Mouse (Mus musculus): ENCODE measurements around the gene 2510009E07Rik. TPM values are rescaled to one million over a fixed set of nuclear protein-coding genes. Genes with fewer than 3 reads are reported as not detected.
A peak's percentile ranks its signal among the peaks of the same experiment; 100 is the strongest.

The 2510009E07Rik gene
- total and polyA plus RNA-seq, 2 experiments = 3.7 to 6.9 TPM

GRCm38 (mm10) chr16:21627248-21627647 is 67.2 kb downstream of the 2510009E07Rik start:
- Histone ChIP-seq H3K79me2 (ENCODE audit: control insufficient read depth, insufficient read depth, low read length) (no peaks in the 10 kb centered on the region), H3K27me3 (ENCODE audit: control insufficient read depth, insufficient read depth, low read length) (no peaks in the 10 kb centered on the region), H3K36me3 (ENCODE audit: control insufficient read depth, insufficient read depth, low read length) (no peaks in the 10 kb centered on the region), H3K4me3 (ENCODE audit: insufficient read depth, low read depth, low read length) (no peak overlapping the region), H3K9ac (ENCODE audit: low read depth, low read length) (no peak overlapping the region), H3K4me1 (ENCODE audit: control insufficient read depth, insufficient read depth, low read length) (no peaks in the 10 kb centered on the region), H3K27ac (replicated peaks; ENCODE audit: insufficient read depth, low read depth, low read length) (no peak overlapping the region)
- WGBS = 95% methylated on average over 6 of the region's 6 CpGs
- no peak for DNase-seq (ENCODE audit: extremely low read depth, low read depth, low spot score)
- TF ChIP-seq POLR2A (IDR thresholded peaks at IDR 0.05; ENCODE audit: extremely low read depth, insufficient read depth, low read length) = no peak
- no peak for TF ChIP-seq CTCF (IDR thresholded peaks at IDR 0.05; ENCODE audit: low read depth, low read length)

- H3K27me3 ChIP-seq (ENCODE audit: control insufficient read depth, insufficient read depth, low read length) = no peaks in the 10 kb centered on the region
- H3K4me1 ChIP-seq (ENCODE audit: control insufficient read depth, insufficient read depth, low read length) = no peaks in the 10 kb centered on the region
- no peak overlapping the region for H3K9ac ChIP-seq (ENCODE audit: low read depth, low read length)
- H3K79me2 ChIP-seq (ENCODE audit: control insufficient read depth, insufficient read depth, low read length) = no peaks in the 10 kb centered on the region
- H3K27ac ChIP-seq (replicated peaks; ENCODE audit: insufficient read depth, low read depth, low read length) = no peak overlapping the region
- H3K4me3 ChIP-seq (ENCODE audit: insufficient read depth, low read depth, low read length) = no peak overlapping the region
- 87% methylated on average over 6 of the region's 6 CpGs for WGBS
- H3K36me3 ChIP-seq (ENCODE audit: control insufficient read depth, insufficient read depth, low read length) = no peaks in the 10 kb centered on the region
- TF ChIP-seq CTCF (IDR thresholded peaks at IDR 0.05; ENCODE audit: low read depth, low read length) (no peak), POLR2A (IDR thresholded peaks at IDR 0.05; ENCODE audit: extremely low read depth, insufficient read depth, low read length) (no peak)
- DNase-seq (ENCODE audit: extremely low read depth, low read depth, low spot score) = no peak
These were observed 68.5 kb downstream of the 2510009E07Rik start for GRCm38 (mm10) chr16:21625784-21626634.

DNA sequence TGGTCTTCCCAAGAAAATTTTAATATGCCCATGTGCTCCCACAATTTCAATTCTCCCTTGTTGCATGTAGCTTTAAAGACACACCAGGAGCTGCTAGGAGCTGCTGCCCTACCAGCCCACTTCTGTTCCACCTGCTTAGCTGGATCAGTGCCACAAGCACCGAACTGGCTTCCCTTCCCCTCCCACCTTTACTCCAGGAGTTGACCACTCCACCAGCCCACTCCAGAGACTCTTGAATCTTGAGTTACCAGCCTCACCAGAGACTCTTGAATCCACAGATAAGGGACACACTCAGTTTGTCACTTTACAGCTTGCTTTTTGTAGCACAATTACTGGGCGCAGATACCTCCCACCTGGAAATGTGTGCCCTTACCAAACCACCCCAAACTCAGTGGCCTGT is 73.8 kb downstream of the 2510009E07Rik start:
- DNase-seq (ENCODE audit: extremely low read depth, low read depth, low spot score) = no peak
- no peaks in the 10 kb centered on the region for H3K27me3 ChIP-seq (ENCODE audit: control insufficient read depth, insufficient read depth, low read length)
- H3K79me2 ChIP-seq (ENCODE audit: control insufficient read depth, insufficient read depth, low read length) = no peaks in the 10 kb centered on the region
- H3K9ac ChIP-seq (ENCODE audit: low read depth, low read length) = no peak overlapping the region
- no peak overlapping the region for H3K4me3 ChIP-seq (ENCODE audit: insufficient read depth, low read depth, low read length)
- no peak for TF ChIP-seq CTCF (IDR thresholded peaks at IDR 0.05; ENCODE audit: low read depth, low read length)
- no peak for TF ChIP-seq POLR2A (IDR thresholded peaks at IDR 0.05; ENCODE audit: extremely low read depth, insufficient read depth, low read length)
- 93% methylated on average over 2 of the region's 2 CpGs for WGBS
- H3K4me1 ChIP-seq (ENCODE audit: control insufficient read depth, insufficient read depth, low read length) = peaks cover 2% of the 10 kb centered on the region; the same call in 1 of the 2 replicates
- no peak overlapping the region for H3K27ac ChIP-seq (replicated peaks; ENCODE audit: insufficient read depth, low read depth, low read length)
- no peaks in the 10 kb centered on the region for H3K36me3 ChIP-seq (ENCODE audit: control insufficient read depth, insufficient read depth, low read length)

GRCm38 (mm10) chr16:21615802-21616201 is 78.7 kb downstream of the 2510009E07Rik start:
- no peak for DNase-seq (ENCODE audit: extremely low read depth, low read depth, low spot score)
- Histone ChIP-seq H3K4me3 (ENCODE audit: insufficient read depth, low read depth, low read length) (no peak overlapping the region), H3K27ac (replicated peaks; ENCODE audit: insufficient read depth, low read depth, low read length) (no peak overlapping the region), H3K9ac (ENCODE audit: low read depth, low read length) (no peak overlapping the region), H3K36me3 (ENCODE audit: control insufficient read depth, insufficient read depth, low read length) (no peaks in the 10 kb centered on the region), H3K4me1 (ENCODE audit: control insufficient read depth, insufficient read depth, low read length) (peaks cover 2% of the 10 kb centered on the region; the same call in 1 of the 2 replicates), H3K27me3 (ENCODE audit: control insufficient read depth, insufficient read depth, low read length) (no peaks in the 10 kb centered on the region), H3K79me2 (ENCODE audit: control insufficient read depth, insufficient read depth, low read length) (no peaks in the 10 kb centered on the region)
- TF ChIP-seq POLR2A (IDR thresholded peaks at IDR 0.05; ENCODE audit: extremely low read depth, insufficient read depth, low read length) (no peak), CTCF (IDR thresholded peaks at IDR 0.05; ENCODE audit: low read depth, low read length) (peak; percentile 43)
- 67% methylated on average over 7 of the region's 7 CpGs for WGBS

- WGBS = 96% methylated on average over 4 of the region's 4 CpGs
- H3K27ac ChIP-seq (replicated peaks; ENCODE audit: insufficient read depth, low read depth, low read length) = no peak overlapping the region
- no peaks in the 10 kb centered on the region for H3K79me2 ChIP-seq (ENCODE audit: control insufficient read depth, insufficient read depth, low read length)
- DNase-seq (ENCODE audit: extremely low read depth, low read depth, low spot score) = no peak
- H3K36me3 ChIP-seq (ENCODE audit: control insufficient read depth, insufficient read depth, low read length) = no peaks in the 10 kb centered on the region
- no peaks in the 10 kb centered on the region for H3K4me1 ChIP-seq (ENCODE audit: control insufficient read depth, insufficient read depth, low read length)
- TF ChIP-seq CTCF (IDR thresholded peaks at IDR 0.05; ENCODE audit: low read depth, low read length) (no peak), POLR2A (IDR thresholded peaks at IDR 0.05; ENCODE audit: extremely low read depth, insufficient read depth, low read length) (no peak)
- H3K27me3 ChIP-seq (ENCODE audit: control insufficient read depth, insufficient read depth, low read length) = no peaks in the 10 kb centered on the region
- H3K4me3 ChIP-seq (ENCODE audit: insufficient read depth, low read depth, low read length) = no peak overlapping the region
- no peak overlapping the region for H3K9ac ChIP-seq (ENCODE audit: low read depth, low read length)
These were observed 84.0 kb downstream of the 2510009E07Rik start for GRCm38 (mm10) chr16:21610473-21610872.
